Mouse (Mus musculus): Measurements from ENCODE around the gene Pcyt1b. TPM values are rescaled to one million over a fixed set of nuclear protein-coding genes. Genes with fewer than 3 reads are reported as not detected.

The Pcyt1b gene
- polyA plus RNA-seq, 2 experiments = 2.1 to 3.4 TPM

- H3K4me3 ChIP-seq (replicated peaks; ENCODE audit: low read length) = no peak overlapping the region
- no peak for TF ChIP-seq POLR2A (IDR thresholded peaks at IDR 0.05; ENCODE audit: borderline replicate concordance, extremely low read depth, insufficient read depth, insufficient read length)
- no peak for ATAC-seq (ENCODE audit: low FRiP score, low read depth)
- H3K9ac ChIP-seq (ENCODE audit: low read depth, low read length, severe bottlenecking) = no peak overlapping the region
- no peak overlapping the region for H3K27ac ChIP-seq (replicated peaks; ENCODE audit: low read depth, low read length)
- H3K4me2 ChIP-seq (replicated peaks; ENCODE audit: low read depth, low read length, severe bottlenecking) = no peak overlapping the region
- H3K4me1 ChIP-seq (ENCODE audit: control insufficient read depth, insufficient read depth, low read length) = no peaks in the 10 kb centered on the region
- no peaks in the 10 kb centered on the region for H3K36me3 ChIP-seq (ENCODE audit: control insufficient read depth, insufficient read depth, low read length)
- H3K27me3 ChIP-seq (ENCODE audit: control insufficient read depth, insufficient read depth, low read length) = no peaks in the 10 kb centered on the region
- no peaks in the 10 kb centered on the region for H3K9me3 ChIP-seq (ENCODE audit: control insufficient read depth, low read length)
- DNase-seq (ENCODE audit: low spot score) = no peak
These were observed 77.7 kb downstream of the Pcyt1b start for GRCm38 (mm10) chrX:93732407-93732806.

DNA sequence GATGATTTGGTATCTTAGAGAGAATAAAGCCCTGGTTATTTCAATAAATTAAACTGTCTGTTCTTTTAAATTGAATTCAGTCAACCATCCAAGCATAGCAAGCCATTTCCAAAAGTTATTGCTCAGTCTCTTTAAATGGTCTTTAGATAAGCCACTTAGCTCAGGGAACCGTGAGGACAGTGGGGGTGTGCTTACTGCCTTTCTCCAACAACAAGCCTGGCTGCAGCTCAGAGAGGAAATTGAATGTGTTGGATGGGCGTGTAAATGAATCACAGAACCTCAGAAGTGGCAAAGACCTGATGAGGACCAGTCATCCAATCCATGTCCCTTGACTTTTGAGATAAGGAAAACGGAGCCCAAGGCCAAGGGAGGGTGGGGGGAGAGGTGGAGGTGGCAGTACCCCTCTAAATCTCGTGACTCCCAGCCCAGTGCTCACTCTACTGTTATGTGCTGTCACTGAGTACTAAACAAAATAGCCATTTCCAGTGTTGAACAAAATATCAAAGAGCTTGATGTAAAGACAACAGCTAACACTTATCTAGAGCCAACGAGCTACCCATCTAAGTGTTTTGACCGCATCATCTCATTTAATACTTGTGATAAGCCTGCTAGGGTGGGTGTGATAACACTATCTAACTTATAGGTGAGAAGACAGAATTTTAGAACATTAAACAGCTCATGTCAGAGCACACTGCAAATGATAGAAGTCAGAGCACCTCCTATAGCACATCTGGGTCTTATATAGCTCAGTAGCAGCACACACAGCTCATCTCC lies 78.5 kb downstream of the Pcyt1b start:
- WGBS = 66% methylated on average over 6 of the region's 6 CpGs
- Histone ChIP-seq H3K4me3 (replicated peaks; ENCODE audit: low read length) (no peak overlapping the region), H3K27ac (replicated peaks; ENCODE audit: low read depth, low read length) (no peak overlapping the region), H3K4me1 (ENCODE audit: control insufficient read depth, insufficient read depth, low read length) (no peaks in the 10 kb centered on the region), H3K27me3 (ENCODE audit: control insufficient read depth, insufficient read depth, low read length) (no peaks in the 10 kb centered on the region), H3K4me2 (replicated peaks; ENCODE audit: low read depth, low read length, severe bottlenecking) (no peak overlapping the region), H3K9ac (ENCODE audit: low read depth, low read length, severe bottlenecking) (no peak overlapping the region), H3K36me3 (ENCODE audit: control insufficient read depth, insufficient read depth, low read length) (no peaks in the 10 kb centered on the region), H3K9me3 (ENCODE audit: control insufficient read depth, low read length) (no peaks in the 10 kb centered on the region)
- no peak for ATAC-seq (ENCODE audit: low FRiP score, low read depth)
- TF ChIP-seq POLR2A (IDR thresholded peaks at IDR 0.05; ENCODE audit: borderline replicate concordance, extremely low read depth, insufficient read depth, insufficient read length) = no peak
- no peak for DNase-seq (ENCODE audit: low spot score)

DNA sequence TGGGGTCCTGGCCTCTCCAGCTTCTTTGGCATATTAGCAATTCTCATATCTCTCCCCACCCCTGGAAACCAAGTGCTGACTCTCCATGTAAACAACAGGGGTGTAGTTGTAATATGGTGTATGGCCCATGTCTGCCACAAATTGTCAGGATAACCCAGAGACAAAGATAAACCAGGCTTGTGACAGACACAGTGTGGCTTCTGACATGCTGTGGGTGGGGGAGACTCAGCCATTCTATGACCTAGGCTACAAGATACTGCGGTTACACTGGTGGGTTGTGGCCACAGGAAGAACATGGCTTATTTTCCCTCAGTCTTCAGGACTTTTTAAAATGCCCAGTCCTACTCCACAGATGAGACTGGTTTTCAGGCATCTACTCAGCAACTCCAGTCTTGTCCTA lies 94.5 kb downstream of the Pcyt1b start:
- H3K36me3 ChIP-seq (ENCODE audit: control insufficient read depth, insufficient read depth, low read length) = no peaks in the 10 kb centered on the region
- H3K4me2 ChIP-seq (replicated peaks; ENCODE audit: low read depth, low read length, severe bottlenecking) = no peak overlapping the region
- ATAC-seq (ENCODE audit: low FRiP score, low read depth) = no peak
- TF ChIP-seq POLR2A (IDR thresholded peaks at IDR 0.05; ENCODE audit: borderline replicate concordance, extremely low read depth, insufficient read depth, insufficient read length) = no peak
- DNase-seq (ENCODE audit: low spot score) = no peak
- H3K4me1 ChIP-seq (ENCODE audit: control insufficient read depth, insufficient read depth, low read length) = no peaks in the 10 kb centered on the region
- H3K9me3 ChIP-seq (ENCODE audit: control insufficient read depth, low read length) = no peaks in the 10 kb centered on the region
- H3K4me3 ChIP-seq (replicated peaks; ENCODE audit: low read length) = no peak overlapping the region
- H3K9ac ChIP-seq (ENCODE audit: low read depth, low read length, severe bottlenecking) = no peak overlapping the region
- no peak overlapping the region for H3K27ac ChIP-seq (replicated peaks; ENCODE audit: low read depth, low read length)
- no peaks in the 10 kb centered on the region for H3K27me3 ChIP-seq (ENCODE audit: control insufficient read depth, insufficient read depth, low read length)
- WGBS = 100% methylated on average over 1 of the region's 1 CpGs

- Histone ChIP-seq H3K27me3 (ENCODE audit: control insufficient read depth, insufficient read depth, low read length) (no peaks in the 10 kb centered on the region), H3K4me3 (replicated peaks; ENCODE audit: low read length) (no peak overlapping the region), H3K4me2 (replicated peaks; ENCODE audit: low read depth, low read length, severe bottlenecking) (no peak overlapping the region), H3K36me3 (ENCODE audit: control insufficient read depth, insufficient read depth, low read length) (no peaks in the 10 kb centered on the region), H3K4me1 (ENCODE audit: control insufficient read depth, insufficient read depth, low read length) (no peaks in the 10 kb centered on the region), H3K9me3 (ENCODE audit: control insufficient read depth, low read length) (no peaks in the 10 kb centered on the region), H3K9ac (ENCODE audit: low read depth, low read length, severe bottlenecking) (no peak overlapping the region), H3K27ac (replicated peaks; ENCODE audit: low read depth, low read length) (no peak overlapping the region)
- 92% methylated on average over 6 of the region's 6 CpGs for WGBS
- no peak for ATAC-seq (ENCODE audit: low FRiP score, low read depth)
- TF ChIP-seq POLR2A (IDR thresholded peaks at IDR 0.05; ENCODE audit: borderline replicate concordance, extremely low read depth, insufficient read depth, insufficient read length) = no peak
- no peak for DNase-seq (ENCODE audit: low spot score)
These were observed 95.9 kb downstream of the Pcyt1b start for GRCm38 (mm10) chrX:93750566-93750965.

GRCm38 (mm10) chrX:93755210-93755842 lies 100.7 kb downstream of the Pcyt1b start:
- H3K27me3 ChIP-seq (ENCODE audit: control insufficient read depth, insufficient read depth, low read length) = no peaks in the 10 kb centered on the region
- no peak overlapping the region for H3K4me3 ChIP-seq (replicated peaks; ENCODE audit: low read length)
- H3K27ac ChIP-seq (replicated peaks; ENCODE audit: low read depth, low read length) = no peak overlapping the region
- no peak for DNase-seq (ENCODE audit: low spot score)
- no peak for ATAC-seq (ENCODE audit: low FRiP score, low read depth)
- no peaks in the 10 kb centered on the region for H3K9me3 ChIP-seq (ENCODE audit: control insufficient read depth, low read length)
- H3K4me2 ChIP-seq (replicated peaks; ENCODE audit: low read depth, low read length, severe bottlenecking) = no peak overlapping the region
- no peaks in the 10 kb centered on the region for H3K36me3 ChIP-seq (ENCODE audit: control insufficient read depth, insufficient read depth, low read length)
- TF ChIP-seq POLR2A (IDR thresholded peaks at IDR 0.05; ENCODE audit: borderline replicate concordance, extremely low read depth, insufficient read depth, insufficient read length) = no peak
- WGBS = 63% methylated on average over 11 of the region's 11 CpGs
- no peaks in the 10 kb centered on the region for H3K4me1 ChIP-seq (ENCODE audit: control insufficient read depth, insufficient read depth, low read length)
- no peak overlapping the region for H3K9ac ChIP-seq (ENCODE audit: low read depth, low read length, severe bottlenecking)
